Mouse (Mus musculus) retina, postnatal 7 days (tissue): ENCODE results near the gene Gm5622.
"Not testable (repeated sequence)": the region's sequence is repeated elsewhere in the genome, so short reads cannot be mapped to it uniquely, and the experiment has no call there.

Experiments
- DNase-seq: peaks from one replicate; pipeline ENCODE4 v3.0.0-alpha.2; 2012; ENCODE audit warnings: low read depth, low spot score

Gene Gm5622

DNA sequence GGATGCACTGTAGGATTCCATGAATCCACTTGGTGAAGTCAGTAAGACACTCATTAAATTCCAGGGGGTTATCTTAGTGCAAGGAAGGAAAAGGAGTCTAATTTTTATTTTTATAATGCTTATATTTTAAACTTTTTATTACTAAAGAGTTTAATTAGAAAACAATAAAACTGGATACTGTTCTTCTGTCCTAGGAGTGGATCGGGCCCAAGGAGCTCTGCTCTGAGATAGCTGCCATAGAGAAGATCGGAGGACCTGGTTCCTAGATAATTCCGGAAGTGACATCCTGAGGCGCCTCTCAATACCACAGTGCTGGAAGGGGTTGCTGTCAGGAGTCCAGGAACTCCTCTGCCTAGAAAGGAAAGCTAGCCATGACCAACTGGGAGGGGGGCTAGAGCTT, at the start of gene Gm5622:
TSS of gene Gm5622 (plus strand) at position 301 of the 400 bp plus-strand sequence.
- DNase-seq: no peak

DNA sequence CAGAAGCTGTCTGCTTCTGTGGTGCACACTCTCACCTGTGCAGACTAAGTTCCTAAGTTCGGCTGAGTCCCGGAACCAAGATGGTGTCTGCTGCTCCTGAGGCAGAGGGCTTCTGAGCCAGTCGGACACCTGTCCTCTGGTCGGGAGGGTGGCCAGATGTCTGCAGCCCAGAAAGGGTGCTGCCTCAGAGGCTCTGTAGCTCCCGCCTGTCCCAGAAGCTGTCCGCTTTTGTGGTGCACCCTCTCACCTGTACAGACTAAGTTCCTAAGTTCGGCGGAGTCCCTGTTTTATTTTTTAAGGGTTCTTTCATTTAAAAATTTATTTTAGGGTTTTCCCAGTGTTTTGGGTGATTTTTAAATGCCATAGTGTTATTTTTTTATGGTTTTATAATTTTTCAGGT, 45.2 kb upstream of the Gm5622 start:
- DNase-seq: no peak

DNA sequence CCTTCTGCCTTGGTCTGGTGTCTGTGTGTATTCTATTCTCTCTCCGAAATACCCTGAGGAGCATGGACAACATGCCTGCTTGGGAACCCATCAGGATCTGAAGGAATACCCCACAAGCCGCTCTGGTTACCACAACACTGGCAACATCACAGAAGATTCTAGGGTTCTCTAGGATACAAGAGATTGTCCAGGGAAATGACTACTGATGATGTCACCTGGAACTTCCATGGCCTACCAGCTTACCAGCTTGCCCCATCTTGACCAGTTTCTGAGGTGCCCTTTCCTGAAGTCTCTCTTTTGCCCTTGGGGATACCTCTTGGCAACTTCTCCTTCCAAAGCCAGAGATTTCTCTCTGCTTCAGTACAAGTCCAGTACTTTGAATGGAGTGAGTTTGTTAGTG, 21.4 kb downstream of the Gm5622 start, which contains the start of gene Gm17175:
TSS of gene Gm17175 (minus strand) at position 101 of the 400 bp plus-strand sequence.
- DNase-seq: not testable (repeated sequence)

DNA sequence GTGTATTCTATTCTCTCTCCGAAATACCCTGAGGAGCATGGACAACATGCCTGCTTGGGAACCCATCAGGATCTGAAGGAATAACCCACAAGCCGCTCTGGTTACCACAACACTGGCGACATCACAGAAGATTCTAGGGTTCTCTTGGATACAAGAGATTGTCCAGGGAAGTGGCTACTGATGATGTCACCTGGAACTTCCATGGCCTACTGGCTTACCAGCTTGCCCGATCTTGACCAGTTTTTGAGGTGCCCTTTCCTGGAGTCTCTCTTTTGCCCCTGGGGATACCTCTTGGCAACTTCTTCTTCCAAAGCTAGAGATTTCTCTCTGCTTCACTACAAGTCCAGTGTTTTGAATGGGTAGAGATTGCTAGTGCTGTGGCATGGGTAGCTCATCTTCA, 39.4 kb downstream of the Gm5622 start, which contains the start of gene Gm17174:
TSS of gene Gm17174 (minus strand) at position 101 of the 400 bp plus-strand sequence.
- not testable (repeated sequence) for DNase-seq

DNA sequence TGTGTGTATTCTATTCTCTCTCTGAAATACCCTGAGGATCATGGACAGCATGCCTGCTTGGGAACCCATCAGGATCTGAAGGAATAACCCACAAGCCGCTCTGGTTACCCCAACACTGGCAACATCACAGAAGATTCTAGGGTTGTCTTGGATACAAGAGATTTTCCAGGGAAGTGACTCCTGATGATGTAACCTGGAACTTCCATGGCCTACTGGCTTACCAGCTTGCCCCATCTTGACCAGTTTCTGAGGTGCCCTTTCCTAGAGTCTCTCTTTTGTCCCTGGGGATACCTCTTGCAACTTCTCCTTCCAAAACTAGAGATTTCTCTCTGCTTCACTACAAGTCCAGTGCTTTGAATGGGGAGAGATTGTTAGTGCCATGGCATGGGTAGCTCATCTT, 58.6 kb downstream of the Gm5622 start, which contains the start of gene Gm17078:
TSS of gene Gm17078 (minus strand) at position 101 of the 400 bp plus-strand sequence.
- DNase-seq: no peak

DNA sequence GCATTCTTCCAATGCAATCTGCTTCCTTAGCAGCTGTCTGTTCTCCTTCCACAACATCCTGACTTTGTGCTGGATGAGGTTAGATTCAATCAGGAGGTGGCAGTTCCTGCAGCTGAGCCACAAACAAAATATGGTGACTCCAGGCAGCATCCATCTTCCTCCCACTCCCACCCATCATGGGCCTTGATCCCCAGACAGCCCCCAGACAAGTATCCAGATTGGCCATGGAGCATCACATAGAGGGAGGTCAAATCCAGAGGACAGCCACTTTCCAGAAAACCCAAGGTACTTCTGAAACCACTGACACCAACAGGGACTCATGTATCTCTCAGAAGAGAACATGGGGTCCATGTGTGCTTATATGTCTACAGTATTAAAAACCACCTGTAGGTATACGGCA, 79.8 kb downstream of the Gm5622 start:
- DNase-seq: not testable (repeated sequence)

DNA sequence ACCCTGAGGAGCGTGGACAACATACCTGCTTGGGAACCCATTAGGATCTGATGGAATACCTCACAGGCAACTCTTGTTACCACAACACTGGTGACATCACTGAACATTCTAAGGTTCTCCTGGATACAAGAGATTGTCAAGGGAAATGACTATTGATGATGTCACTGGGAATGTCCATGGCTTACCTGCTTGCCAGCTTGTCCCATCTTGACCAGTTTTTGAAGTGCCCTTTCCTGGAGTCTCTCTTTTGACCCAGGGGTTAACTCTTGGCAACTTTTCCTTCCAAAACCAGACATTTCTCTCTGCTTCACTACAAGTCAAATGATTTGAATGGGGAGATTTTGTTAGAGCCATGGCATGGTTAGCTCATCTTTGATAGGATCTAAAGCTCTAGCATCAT, 83.0 kb downstream of the Gm5622 start, which contains the start of gene Gm4181:
TSS of gene Gm4181 (minus strand) at position 101 of the 400 bp plus-strand sequence.
- not testable (repeated sequence) for DNase-seq

DNA sequence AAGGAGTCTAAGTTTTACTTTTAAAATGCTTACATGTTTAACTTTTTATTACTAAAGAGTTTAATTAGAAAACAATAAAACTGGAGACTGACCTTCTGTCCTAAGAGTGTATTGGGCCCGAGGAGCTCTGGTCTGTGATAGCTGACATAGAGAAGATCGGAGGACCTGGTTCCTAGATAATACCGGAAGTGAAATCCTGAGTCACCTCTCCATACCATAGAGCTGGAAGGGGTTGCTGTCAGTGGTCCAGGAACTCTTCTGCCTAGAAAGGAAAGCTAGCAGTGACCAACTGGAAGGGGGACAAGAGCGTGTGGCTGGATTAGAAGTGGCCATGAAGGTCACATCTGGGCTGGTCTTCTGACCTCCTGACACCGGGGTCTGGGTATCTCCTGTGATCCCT, 124.7 kb downstream of the Gm5622 start:
- no peak for DNase-seq

DNA sequence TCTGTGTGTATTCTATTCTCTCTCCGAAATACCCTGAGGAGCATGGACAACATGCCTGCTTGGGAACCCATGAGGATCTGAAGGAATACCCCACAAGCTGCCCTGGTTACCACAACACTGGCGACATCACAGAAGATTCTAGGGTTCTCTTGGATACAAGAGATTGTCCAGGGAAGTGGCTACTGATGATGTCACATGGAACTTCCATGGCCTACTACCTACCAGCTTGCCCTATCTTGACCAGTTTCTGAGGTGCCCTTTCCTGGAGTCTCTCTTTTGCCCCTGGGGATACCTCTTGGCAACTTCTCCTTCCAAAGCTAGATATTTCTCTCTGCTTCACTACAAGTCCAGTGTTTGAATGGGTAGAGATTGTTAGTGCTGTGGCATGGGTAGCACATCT, 142.8 kb downstream of the Gm5622 start, which contains the start of gene Gm17079:
TSS of gene Gm17079 (minus strand) at position 101 of the 400 bp plus-strand sequence.
- DNase-seq: not testable (repeated sequence)
